Mouse (Mus musculus): ENCODE data around the gene Heatr1. TPM values are rescaled to one million over a fixed set of nuclear protein-coding genes. Genes with fewer than 3 reads are reported as not detected.
A peak's percentile ranks its signal among the peaks of the same experiment; 100 is the strongest.

Gene Heatr1
- total and polyA plus RNA-seq, 3 experiments, result 69.6 to 149 (median 92.3) TPM

- Histone ChIP-seq H3K79me2 (replicated peaks; ENCODE audit: control insufficient read depth, extremely low read depth, insufficient read depth, poor library complexity, severe bottlenecking) (peaks cover 16% of the 10 kb centered on the region), H3K9me3 (replicated peaks; ENCODE audit: low read length) (no peaks in the 10 kb centered on the region), H3K4me2 (ENCODE audit: insufficient read depth, low read depth, poor library complexity, severe bottlenecking) (peak overlapping the region; percentile 79; the same call in 1 of the 2 replicates), H3K27me3 (replicated peaks) (peaks cover 8% of the 10 kb centered on the region), H3K4me1 (ENCODE audit: control insufficient read depth in 1 of 2, insufficient read depth in 2 of 2) (peaks cover 7 to 15% of the 10 kb centered on the region in 2 experiments), H3K27ac (ENCODE audit: insufficient read depth, low read depth) (no peak overlapping the region), H3K9ac (ENCODE audit: insufficient read depth, low read depth) (peak overlapping the region; percentile 76), H3K36me3 (replicated peaks in 1 of 2; ENCODE audit: control insufficient read depth in 1 of 2, insufficient read depth in 1 of 2, low read length in 1 of 2) (peaks cover 20 to 37% of the 10 kb centered on the region in 2 experiments), H3K4me3 (replicated peaks in 1 of 3; ENCODE audit: low read depth in 2 of 3, low read length in 2 of 3, poor library complexity in 1 of 3) (peak overlapping the region; percentile 73 to 100 (median 97))
- in situ Hi-C loops (cut with MboI; ENCODE audit: low pct_ligation_motif_present, low pct_unique_long_range_greater_than_20kb, low sequenced_read_pairs), result no loop called here
- peak; percentile 39 for DNase-seq (ENCODE audit: extremely low read depth)
- dilution Hi-C loops (cut with MboI; ENCODE audit: extremely low pct_ligation_motif_present, extremely low pct_unique_long_range_greater_than_20kb, low sequenced_read_pairs), result no loop called here
- TF ChIP-seq MEF2A (IDR thresholded peaks at IDR 0.05; ENCODE audit: borderline replicate concordance, low read depth, low read length), result no peak
- TF ChIP-seq CHD1 (IDR thresholded peaks at IDR 0.05; ENCODE audit: low read depth, low read length), result no peak
- no peak for TF ChIP-seq USF1 (IDR thresholded peaks at IDR 0.05; ENCODE audit: low read depth, low read length)
- no peak for TF ChIP-seq IRF4 (IDR thresholded peaks at IDR 0.05; ENCODE audit: low read depth, low read length)
- no peak for TF ChIP-seq TBP (conservative IDR thresholded peaks at IDR 0.05; ENCODE audit: low read depth, low read length)
- no peak for TF ChIP-seq ZNF384 (IDR thresholded peaks at IDR 0.05; ENCODE audit: low read depth, low read length)
- TF ChIP-seq MYC (IDR thresholded peaks at IDR 0.05; ENCODE audit: low read depth, low read length), result no peak
- TF ChIP-seq UBTF (IDR thresholded peaks at IDR 0.05; ENCODE audit: low read depth, low read length), result no peak
- no peak for TF ChIP-seq ZMIZ1 (IDR thresholded peaks at IDR 0.05; ENCODE audit: low read depth, low read length)
- no peak for TF ChIP-seq JUND (conservative IDR thresholded peaks at IDR 0.05; ENCODE audit: low read depth, low read length)
- TF ChIP-seq MAZ (IDR thresholded peaks at IDR 0.05; ENCODE audit: low read depth, low read length), result no peak
- no peak for TF ChIP-seq SMC3 (IDR thresholded peaks at IDR 0.05; ENCODE audit: low read depth, low read length)
- TF ChIP-seq MXI1 (IDR thresholded peaks at IDR 0.05; ENCODE audit: low read depth, low read length), result no peak
- TF ChIP-seq ZKSCAN1 (IDR thresholded peaks at IDR 0.05; ENCODE audit: borderline replicate concordance, low read depth, low read length), result no peak
- no peak; the same call in 1 of the 2 replicates for TF ChIP-seq MAX (IDR thresholded peaks at IDR 0.05; ENCODE audit: low read length)
- TF ChIP-seq TCF12 (IDR thresholded peaks at IDR 0.05; ENCODE audit: low read depth, low read length), result no peak
Measured at GRCm38 (mm10) chr13:12395571-12395970, 744 bp downstream of the Heatr1 start.

GRCm38 (mm10) chr13:12408343-12409066, 13.7 kb downstream of the Heatr1 start:
- Histone ChIP-seq H3K4me1 (ENCODE audit: control insufficient read depth in 1 of 2, insufficient read depth in 2 of 2) (peaks cover 4 to 26% of the 10 kb centered on the region in 2 experiments), H3K9ac (ENCODE audit: insufficient read depth, low read depth) (no peak overlapping the region), H3K27me3 (replicated peaks) (no peaks in the 10 kb centered on the region), H3K36me3 (replicated peaks in 1 of 2; ENCODE audit: control insufficient read depth in 1 of 2, insufficient read depth in 1 of 2, low read length in 1 of 2) (peaks cover 54 to 81% of the 10 kb centered on the region in 2 experiments), H3K79me2 (replicated peaks; ENCODE audit: control insufficient read depth, extremely low read depth, insufficient read depth, poor library complexity, severe bottlenecking) (no peaks in the 10 kb centered on the region), H3K9me3 (replicated peaks; ENCODE audit: low read length) (no peaks in the 10 kb centered on the region), H3K4me2 (ENCODE audit: insufficient read depth, low read depth, poor library complexity, severe bottlenecking) (no peak overlapping the region), H3K27ac (ENCODE audit: insufficient read depth, low read depth) (no peak overlapping the region), H3K4me3 (replicated peaks in 1 of 3; ENCODE audit: low read depth in 2 of 3, low read length in 2 of 3, poor library complexity in 1 of 3) (no peak overlapping the region)
- no peak for TF ChIP-seq ZNF384 (IDR thresholded peaks at IDR 0.05; ENCODE audit: low read depth, low read length)
- TF ChIP-seq JUND (conservative IDR thresholded peaks at IDR 0.05; ENCODE audit: low read depth, low read length), result no peak
- TF ChIP-seq CTCF (conservative IDR thresholded peaks at IDR 0.05 in 1 of 2, IDR thresholded peaks at IDR 0.05 in 1 of 2; ENCODE audit: low read depth in 2 of 2, low read length in 2 of 2), result no peak
- TF ChIP-seq ELF1 (IDR thresholded peaks at IDR 0.05; ENCODE audit: low read depth, low read length), result no peak
- TF ChIP-seq ZMIZ1 (IDR thresholded peaks at IDR 0.05; ENCODE audit: low read depth, low read length), result no peak
- dilution Hi-C loops (cut with MboI; ENCODE audit: extremely low pct_ligation_motif_present, extremely low pct_unique_long_range_greater_than_20kb, low sequenced_read_pairs) (no loop called here), in situ Hi-C loops (cut with MboI; ENCODE audit: low pct_ligation_motif_present, low pct_unique_long_range_greater_than_20kb, low sequenced_read_pairs) (no loop called here)
- DNase-seq (ENCODE audit: extremely low read depth), result no peak

All from CH12.LX (cell line).